Comparison of ENCODE assay signal across 9 mouse cellular contexts in genomic region chr11:88097173-88097572, GRCm38 (mm10). TPM values are rescaled to one million over a fixed set of nuclear protein-coding genes. Genes with fewer than 3 reads are reported as not detected.
DNase-seq lines count a peak whose midpoint lies in the region; ATAC-seq and TF ChIP-seq lines count a peak whose summit lies in the region.
"Had no signal": no experiment of that assay in that cellular context is flagged by ENCODE, and none has a peak within 500 bp of the region (broad histone marks: within the 10 kb centered on the region; RNA-seq: fewer than 3 reads in every experiment).

No protein-coding gene starts in this region.

- no peak for TF ChIP-seq CTCF in liver, adult 2 months (IDR thresholded peaks at IDR 0.05; ENCODE audit: low read depth, low read length)
- TF ChIP-seq CTCF in liver, postnatal 0 days (IDR thresholded peaks at IDR 0.05; ENCODE audit: low read depth), result no peak
- TF ChIP-seq CTCF in heart, postnatal 0 days (IDR thresholded peaks at IDR 0.05; ENCODE audit: low read depth), result no peak
- TF ChIP-seq CTCF in lung, embryonic 14.5 days (IDR thresholded peaks at IDR 0.05; ENCODE audit: low read depth), result no peak

- intact Hi-C loops in left cerebral cortex, postnatal 36 days (cut with DNase I), result no loop called here

- H3K9me3 ChIP-seq in liver, postnatal 0 days (ENCODE audit: low read length), result no peaks in the 10 kb centered on the region
- no peaks in the 10 kb centered on the region for H3K9me3 ChIP-seq in heart, postnatal 0 days (replicated peaks; ENCODE audit: control insufficient read depth, low read length)
- no peaks in the 10 kb centered on the region for H3K9me3 ChIP-seq in lung, embryonic 14.5 days (ENCODE audit: low read depth, low read length)
- H3K9me3 ChIP-seq in stomach, embryonic 16.5 days (replicated peaks; ENCODE audit: control insufficient read depth, low read length), result no peaks in the 10 kb centered on the region

- ATAC-seq in liver, postnatal 0 days, result no peak
- no peak for ATAC-seq in heart, postnatal 0 days (ENCODE audit: insufficient read depth, low read depth)
- peak; percentile 62; the same call in 1 of the 2 replicates for ATAC-seq in lung, embryonic 14.5 days (ENCODE audit: insufficient read depth)
- ATAC-seq in stomach, embryonic 16.5 days (ENCODE audit: insufficient read depth, low FRiP score), result no peak

- no peak for DNase-seq in liver, adult 2 months (ENCODE audit: extremely low read depth, low read depth, low spot score)
- no peak for DNase-seq in liver, postnatal 0 days
- peak; percentile 38 for DNase-seq in heart, postnatal 0 days (ENCODE audit: low spot score)
- DNase-seq in lung, embryonic 14.5 days, result peak; percentile 69
- no peak for DNase-seq in layer of hippocampus, adult 9-11 months
- DNase-seq in left cerebral cortex, postnatal 36 days (ENCODE audit: low spot score in 2 of 2), result no peak
- no peak for DNase-seq in right cerebral cortex, postnatal 25 days
- DNase-seq: spleen, adult 18-20 months had no signal

- H3K27ac ChIP-seq in liver, adult 2 months (replicated peaks; ENCODE audit: insufficient read depth, low read depth, low read length), result 0 out of 2 replicates have a peak overlapping the region, but pooled peaks have one; percentile 32
- no peak overlapping the region for H3K27ac ChIP-seq in liver, postnatal 0 days (ENCODE audit: low read depth)
- H3K27ac ChIP-seq in heart, postnatal 0 days (ENCODE audit: low read depth), result peak overlapping the region; percentile 32; the same call in 1 of the 2 replicates
- H3K27ac ChIP-seq in lung, embryonic 14.5 days (ENCODE audit: low read depth), result peak overlapping the region; percentile 18; the same call in 1 of the 2 replicates
- H3K27ac ChIP-seq in stomach, embryonic 16.5 days (ENCODE audit: low read length), result peak overlapping the region; percentile 53

- peaks cover 2% of the 10 kb centered on the region; the same call in 1 of the 2 replicates for H3K27me3 ChIP-seq in liver, adult 2 months (ENCODE audit: control insufficient read depth, insufficient read depth, low read length)
- peaks cover 40% of the 10 kb centered on the region for H3K27me3 ChIP-seq in liver, postnatal 0 days (ENCODE audit: insufficient read depth, low read length)
- no peaks in the 10 kb centered on the region for H3K27me3 ChIP-seq in heart, postnatal 0 days (ENCODE audit: control insufficient read depth, insufficient read depth, low read length)
- H3K27me3 ChIP-seq in lung, embryonic 14.5 days (ENCODE audit: insufficient read depth, low read length), result no peaks in the 10 kb centered on the region
- H3K27me3 ChIP-seq in stomach, embryonic 16.5 days (ENCODE audit: control insufficient read depth, insufficient read depth, low read length), result no peaks in the 10 kb centered on the region

- H3K79me2 ChIP-seq in liver, adult 2 months (ENCODE audit: control insufficient read depth, insufficient read depth, low read length), result no peaks in the 10 kb centered on the region

- H3K4me2 ChIP-seq in liver, postnatal 0 days (ENCODE audit: low read depth, low read length), result no peak overlapping the region
- peak overlapping the region; percentile 2; the same call in 1 of the 2 replicates for H3K4me2 ChIP-seq in heart, postnatal 0 days (ENCODE audit: low read depth, low read length)
- H3K4me2 ChIP-seq in lung, embryonic 14.5 days, result peak overlapping the region; percentile 80; the same call in 1 of the 2 replicates
- H3K4me2 ChIP-seq in stomach, embryonic 16.5 days (ENCODE audit: low read depth, low read length), result peak overlapping the region; percentile 64

- no peak overlapping the region for H3K4me3 ChIP-seq in liver, adult 2 months (ENCODE audit: insufficient read depth, low read depth, low read length)
- H3K4me3 ChIP-seq in liver, postnatal 0 days (ENCODE audit: low read depth, low read length), result no peak overlapping the region
- H3K4me3 ChIP-seq in heart, postnatal 0 days (ENCODE audit: low read depth, low read length), result no peak overlapping the region
- H3K4me3 ChIP-seq in lung, embryonic 14.5 days (ENCODE audit: low read depth, low read length), result no peak overlapping the region
- no peak overlapping the region for H3K4me3 ChIP-seq in stomach, embryonic 16.5 days (replicated peaks; ENCODE audit: low read length)

- no peaks in the 10 kb centered on the region for H3K36me3 ChIP-seq in liver, adult 2 months (ENCODE audit: control insufficient read depth, insufficient read depth, low read length)
- H3K36me3 ChIP-seq in liver, postnatal 0 days (replicated peaks; ENCODE audit: insufficient read depth, low read length), result no peaks in the 10 kb centered on the region
- H3K36me3 ChIP-seq in heart, postnatal 0 days (replicated peaks; ENCODE audit: control insufficient read depth, insufficient read depth, low read length), result no peaks in the 10 kb centered on the region
- H3K36me3 ChIP-seq in lung, embryonic 14.5 days (ENCODE audit: insufficient read depth), result no peaks in the 10 kb centered on the region
- no peaks in the 10 kb centered on the region for H3K36me3 ChIP-seq in stomach, embryonic 16.5 days (ENCODE audit: control insufficient read depth, insufficient read depth, low read length)

- no peak for TF ChIP-seq EP300 in liver, postnatal 0 days (IDR thresholded peaks at IDR 0.05; ENCODE audit: low read depth)
- no peak for TF ChIP-seq EP300 in heart, postnatal 0 days (IDR thresholded peaks at IDR 0.05; ENCODE audit: low read depth)

- H3K9ac ChIP-seq in liver, adult 2 months (ENCODE audit: low read depth, low read length), result no peak overlapping the region
- H3K9ac ChIP-seq in liver, postnatal 0 days (replicated peaks), result no peak overlapping the region
- H3K9ac ChIP-seq in heart, postnatal 0 days (replicated peaks; ENCODE audit: low read depth, low read length), result no peak overlapping the region
- H3K9ac ChIP-seq in lung, embryonic 14.5 days, result no peak overlapping the region; the same call in 1 of the 2 replicates
- H3K9ac ChIP-seq in stomach, embryonic 16.5 days (ENCODE audit: low read length), result peak overlapping the region; percentile 25

- 44% methylated on average over 4 of the region's 4 CpGs for WGBS in liver, adult 2 months
- WGBS in liver, postnatal 0 days (ENCODE audit: insufficient replicate concordance), result 26% methylated on average over 4 of the region's 4 CpGs
- WGBS in heart, postnatal 0 days, result 16% methylated on average over 4 of the region's 4 CpGs
- WGBS in lung, embryonic 14.5 days, result 6% methylated on average over 4 of the region's 4 CpGs
- WGBS in stomach, embryonic 16.5 days, result 15% methylated on average over 4 of the region's 4 CpGs

- TF ChIP-seq POLR2A in liver, adult 2 months (IDR thresholded peaks at IDR 0.05; ENCODE audit: extremely low read depth, insufficient read depth, low read length), result no peak

- 0 out of 2 replicates have a peak, but pooled peaks cover 2% of the 10 kb centered on the region for H3K4me1 ChIP-seq in liver, adult 2 months (ENCODE audit: control insufficient read depth, insufficient read depth, low read length)
- H3K4me1 ChIP-seq in liver, postnatal 0 days (ENCODE audit: insufficient read depth), result peaks cover 8% of the 10 kb centered on the region
- peaks cover 29% of the 10 kb centered on the region for H3K4me1 ChIP-seq in heart, postnatal 0 days (ENCODE audit: control insufficient read depth, insufficient read depth)
- H3K4me1 ChIP-seq in lung, embryonic 14.5 days (ENCODE audit: insufficient read depth), result peaks cover 26% of the 10 kb centered on the region
- peaks cover 28% of the 10 kb centered on the region for H3K4me1 ChIP-seq in stomach, embryonic 16.5 days (ENCODE audit: control insufficient read depth, insufficient read depth, low read length)

RNA-seq across cellular contexts. Expression of gene Cuedc1, which starts 0.7 kb away (rescaled TPM):
- 0.87 and 1.5 TPM in 2 replicates for total RNA-seq in liver, adult 2 months (2014; rRNA removed)
- polyA plus RNA-seq in liver, adult 2 months (2012; rRNA removed), result 1.1 and 1.7 TPM in 2 replicates
- 1.2 and 1.6 TPM in 2 replicates for polyA plus RNA-seq in liver, postnatal 0 days (2015; fragmentation: Nextera tagmentation; extraction: Ambion mirVana)
- total RNA-seq in heart, postnatal 0 days (2014; rRNA removed; ENCODE audit: low replicate concordance), result 15.1 and 19.2 TPM in 2 replicates
- 17.0 and 17.5 TPM in 2 replicates for polyA plus RNA-seq in heart, postnatal 0 days (2015; fragmentation: Nextera tagmentation; extraction: Ambion mirVana)
- 14.1 and 16.8 TPM in 2 replicates for polyA plus RNA-seq in lung, embryonic 14.5 days (2014; fragmentation: Nextera tagmentation; extraction: Ambion mirVana)
- 11.3 and 11.5 TPM in 2 replicates for polyA plus RNA-seq in stomach, embryonic 16.5 days (2015; fragmentation: Nextera tagmentation; extraction: Ambion mirVana)
- total RNA-seq in left cerebral cortex, postnatal 36 days (2021), result 10 to 100 TPM; 23.9 to 31.7 TPM

RNA-seq across cellular contexts. Expression of gene Vezf1, which starts 29.1 kb away (rescaled TPM):
- 5.8 and 6.6 TPM in 2 replicates for total RNA-seq in liver, adult 2 months (2014; rRNA removed)
- 3.6 and 3.8 TPM in 2 replicates for polyA plus RNA-seq in liver, adult 2 months (2012; rRNA removed)
- 6.3 TPM in 2 replicates for polyA plus RNA-seq in liver, postnatal 0 days (2015; fragmentation: Nextera tagmentation; extraction: Ambion mirVana)
- total RNA-seq in heart, postnatal 0 days (2014; rRNA removed; ENCODE audit: low replicate concordance), result 31.9 and 35.5 TPM in 2 replicates
- 17.6 and 18.2 TPM in 2 replicates for polyA plus RNA-seq in heart, postnatal 0 days (2015; fragmentation: Nextera tagmentation; extraction: Ambion mirVana)
- polyA plus RNA-seq in lung, embryonic 14.5 days (2014; fragmentation: Nextera tagmentation; extraction: Ambion mirVana), result 44.5 and 46.8 TPM in 2 replicates
- 28.5 and 30.5 TPM in 2 replicates for polyA plus RNA-seq in stomach, embryonic 16.5 days (2015; fragmentation: Nextera tagmentation; extraction: Ambion mirVana)
- total RNA-seq in left cerebral cortex, postnatal 36 days (2021), result 10 to 100 TPM; 24.4 to 26.2 TPM

RNA-seq across cellular contexts. Expression of gene Srsf1, which starts 50.0 kb away (rescaled TPM):
- total RNA-seq in liver, adult 2 months (2014; rRNA removed), result 72.0 and 84.0 TPM in 2 replicates
- polyA plus RNA-seq in liver, adult 2 months (2012; rRNA removed), result 33.4 and 44.1 TPM in 2 replicates
- 54.8 and 58.6 TPM in 2 replicates for polyA plus RNA-seq in liver, postnatal 0 days (2015; fragmentation: Nextera tagmentation; extraction: Ambion mirVana)
- 195 and 223 TPM in 2 replicates for total RNA-seq in heart, postnatal 0 days (2014; rRNA removed; ENCODE audit: low replicate concordance)
- 82.2 and 83.5 TPM in 2 replicates for polyA plus RNA-seq in heart, postnatal 0 days (2015; fragmentation: Nextera tagmentation; extraction: Ambion mirVana)
- polyA plus RNA-seq in lung, embryonic 14.5 days (2014; fragmentation: Nextera tagmentation; extraction: Ambion mirVana), result 446 and 450 TPM in 2 replicates
- polyA plus RNA-seq in stomach, embryonic 16.5 days (2015; fragmentation: Nextera tagmentation; extraction: Ambion mirVana), result 188 and 201 TPM in 2 replicates
- total RNA-seq in left cerebral cortex, postnatal 36 days (2021), result 100 to 1,000 TPM; 153 to 205 TPM

Comparison
In these comparisons a context has a peak if more than half of its experiments do, and no peak if none do; other contexts are left out.
1. DNase-seq: peak in heart, postnatal 0 days (single experiment) and lung, embryonic 14.5 days (single experiment); none in liver, adult 2 months (single experiment), liver, postnatal 0 days (single experiment), layer of hippocampus, adult 9-11 months (single experiment), left cerebral cortex, postnatal 36 days (0 of 2) and right cerebral cortex, postnatal 25 days (single experiment).